Mouse (Mus musculus): ENCODE results near the gene Dohh. TPM values are rescaled to one million over a fixed set of nuclear protein-coding genes. Genes with fewer than 3 reads are reported as not detected.
A peak's percentile ranks its signal among the peaks of the same experiment; 100 is the strongest.

Gene Dohh
- polyA plus RNA-seq, 1 experiment from 2014 or later = 83.4 TPM

GRCm38 (mm10) chr10:81434361-81435263, 50.4 kb downstream of the Dohh start:
- Histone ChIP-seq H3K4me3 (ENCODE audit: low read length) (no peak overlapping the region), H3K4me2 (ENCODE audit: low read depth, low read length) (no peak overlapping the region), H3K9me3 (replicated peaks; ENCODE audit: control insufficient read depth, low read length) (no peaks in the 10 kb centered on the region), H3K36me3 (ENCODE audit: control insufficient read depth, insufficient read depth) (no peaks in the 10 kb centered on the region), H3K27me3 (ENCODE audit: control insufficient read depth, insufficient read depth, low read length) (no peaks in the 10 kb centered on the region), H3K4me1 (ENCODE audit: control insufficient read depth, insufficient read depth, low read length) (peaks cover 35% of the 10 kb centered on the region), H3K9ac (ENCODE audit: low read length) (peak overlapping the region; percentile 22; the same call in 1 of the 2 replicates), H3K27ac (ENCODE audit: low read length) (peak overlapping the region; percentile 69)
- ATAC-seq (replicated peaks; ENCODE audit: extremely low read depth, insufficient read depth, low FRiP score) = no peak
- WGBS = 51% methylated on average over 15 of the region's 15 CpGs

- no peak overlapping the region; the same call in 1 of the 2 replicates for H3K4me2 ChIP-seq (ENCODE audit: low read depth, low read length)
- peak overlapping the region; percentile 22; the same call in 1 of the 2 replicates for H3K9ac ChIP-seq (ENCODE audit: low read length)
- no peaks in the 10 kb centered on the region for H3K9me3 ChIP-seq (replicated peaks; ENCODE audit: control insufficient read depth, low read length)
- peak overlapping the region; percentile 69 for H3K27ac ChIP-seq (ENCODE audit: low read length)
- 53% methylated on average over 3 of the region's 3 CpGs for WGBS
- peaks cover 33% of the 10 kb centered on the region for H3K4me1 ChIP-seq (ENCODE audit: control insufficient read depth, insufficient read depth, low read length)
- no peak; the same call in 1 of the 2 replicates for ATAC-seq (replicated peaks; ENCODE audit: extremely low read depth, insufficient read depth, low FRiP score)
- no peak overlapping the region for H3K4me3 ChIP-seq (ENCODE audit: low read length)
- H3K36me3 ChIP-seq (ENCODE audit: control insufficient read depth, insufficient read depth) = no peaks in the 10 kb centered on the region
- H3K27me3 ChIP-seq (ENCODE audit: control insufficient read depth, insufficient read depth, low read length) = no peaks in the 10 kb centered on the region
Measured at GRCm38 (mm10) chr10:81435436-81435835, 51.2 kb downstream of the Dohh start.

Small RNA genes within 50 kb of the gene (microRNA-seq; reads per million reads assigned to microRNA genes)
- 1.4 reads per million for gene Mir1191b
- not detected for gene Mir6913

Other genes starting within 250 kb of the Dohh start
- gene Zbtb7a, start 249.2 kb upstream of the Dohh start, polyA plus RNA-seq (2015; fragmentation: Nextera tagmentation; extraction: Ambion mirVana) = 25.5 and 30.1 TPM in 2 replicates
- gene Pias4, start 216.5 kb upstream of the Dohh start, polyA plus RNA-seq (2015; fragmentation: Nextera tagmentation; extraction: Ambion mirVana) = 34.7 and 37.5 TPM in 2 replicates
- gene Eef2, start 207.8 kb upstream of the Dohh start, polyA plus RNA-seq (2015; fragmentation: Nextera tagmentation; extraction: Ambion mirVana) = 435 and 443 TPM in 2 replicates
- gene Dapk3, start 201.4 kb upstream of the Dohh start, polyA plus RNA-seq (2015; fragmentation: Nextera tagmentation; extraction: Ambion mirVana) = 33.9 and 40.2 TPM in 2 replicates
- gene 4930442H23Rik, start 200.6 kb upstream of the Dohh start, polyA plus RNA-seq (2015; fragmentation: Nextera tagmentation; extraction: Ambion mirVana) = 0.11 TPM in 2 replicates
- 11.9 and 14.6 TPM in 2 replicates for gene Nmrk2, start 182.4 kb upstream of the Dohh start, polyA plus RNA-seq (2015; fragmentation: Nextera tagmentation; extraction: Ambion mirVana)
- 0.31 and 0.33 TPM in 2 replicates for gene Atcay, start 153.6 kb upstream of the Dohh start, polyA plus RNA-seq (2015; fragmentation: Nextera tagmentation; extraction: Ambion mirVana)
- 5.0 and 6.2 TPM in 2 replicates for gene Zfr2, start 151.3 kb upstream of the Dohh start, polyA plus RNA-seq (2015; fragmentation: Nextera tagmentation; extraction: Ambion mirVana)
- 2.6 and 2.7 TPM in 2 replicates for gene Matk, start 131.5 kb upstream of the Dohh start, polyA plus RNA-seq (2015; fragmentation: Nextera tagmentation; extraction: Ambion mirVana)
- 230 TPM in 2 replicates for gene Mrpl54, start 117.5 kb upstream of the Dohh start, polyA plus RNA-seq (2015; fragmentation: Nextera tagmentation; extraction: Ambion mirVana)
- 62.7 and 63.0 TPM in 2 replicates for gene Apba3, start 117.5 kb upstream of the Dohh start, polyA plus RNA-seq (2015; fragmentation: Nextera tagmentation; extraction: Ambion mirVana)
- 4.7 and 5.3 TPM in 2 replicates for gene Tjp3, start 92.8 kb upstream of the Dohh start, polyA plus RNA-seq (2015; fragmentation: Nextera tagmentation; extraction: Ambion mirVana)
- gene Pip5k1c, start 91.5 kb upstream of the Dohh start, polyA plus RNA-seq (2015; fragmentation: Nextera tagmentation; extraction: Ambion mirVana) = 31.3 and 33.2 TPM in 2 replicates
- 28.1 and 29.6 TPM in 2 replicates for gene Cactin, start 63.3 kb upstream of the Dohh start, polyA plus RNA-seq (2015; fragmentation: Nextera tagmentation; extraction: Ambion mirVana)
- gene Tbxa2r, start 55.7 kb upstream of the Dohh start, polyA plus RNA-seq (2015; fragmentation: Nextera tagmentation; extraction: Ambion mirVana) = 15.2 and 16.3 TPM in 2 replicates
- gene Gipc3, start 41.2 kb upstream of the Dohh start, polyA plus RNA-seq (2015; fragmentation: Nextera tagmentation; extraction: Ambion mirVana) = 0.08 and 0.11 TPM in 2 replicates
- 86.5 and 86.8 TPM in 2 replicates for gene Hmg20b, start 33.9 kb upstream of the Dohh start, polyA plus RNA-seq (2015; fragmentation: Nextera tagmentation; extraction: Ambion mirVana)
- gene Mfsd12, start 26.9 kb upstream of the Dohh start, polyA plus RNA-seq (2015; fragmentation: Nextera tagmentation; extraction: Ambion mirVana) = 16.5 and 17.6 TPM in 2 replicates
- 1.8 and 1.9 TPM in 2 replicates for gene 4930404N11Rik, start 18.6 kb upstream of the Dohh start, polyA plus RNA-seq (2015; fragmentation: Nextera tagmentation; extraction: Ambion mirVana)
- gene Fzr1, start 5.9 kb upstream of the Dohh start, polyA plus RNA-seq (2015; fragmentation: Nextera tagmentation; extraction: Ambion mirVana) = 74.6 and 82.8 TPM in 2 replicates
- 2.1 and 2.6 TPM in 2 replicates for gene Gm48551, start within 50 bp of the Dohh start, polyA plus RNA-seq (2015; fragmentation: Nextera tagmentation; extraction: Ambion mirVana)
- gene Gm48552, start 4.6 kb downstream of the Dohh start, polyA plus RNA-seq (2015; fragmentation: Nextera tagmentation; extraction: Ambion mirVana) = 0.55 and 0.83 TPM in 2 replicates
- gene Smim24, start 8.6 kb downstream of the Dohh start, polyA plus RNA-seq (2015; fragmentation: Nextera tagmentation; extraction: Ambion mirVana) = 5.0 and 9.2 TPM in 2 replicates
- 54.7 and 61.1 TPM in 2 replicates for gene Nfic, start 71.2 kb downstream of the Dohh start, polyA plus RNA-seq (2015; fragmentation: Nextera tagmentation; extraction: Ambion mirVana)
- 0.24 TPM in 2 replicates for gene Celf5, start 98.3 kb downstream of the Dohh start, polyA plus RNA-seq (2015; fragmentation: Nextera tagmentation; extraction: Ambion mirVana)
- 55.7 and 59.8 TPM in 2 replicates for gene Ncln, start 112.0 kb downstream of the Dohh start, polyA plus RNA-seq (2015; fragmentation: Nextera tagmentation; extraction: Ambion mirVana)
- gene S1pr4, start 115.7 kb downstream of the Dohh start, polyA plus RNA-seq (2015; fragmentation: Nextera tagmentation; extraction: Ambion mirVana) = 1.5 and 2.1 TPM in 2 replicates
- gene Gna15, start 139.8 kb downstream of the Dohh start, polyA plus RNA-seq (2015; fragmentation: Nextera tagmentation; extraction: Ambion mirVana) = 1.1 and 1.3 TPM in 2 replicates
- gene Gna11, start 160.8 kb downstream of the Dohh start, polyA plus RNA-seq (2015; fragmentation: Nextera tagmentation; extraction: Ambion mirVana) = 57.4 and 59.7 TPM in 2 replicates
- 529 and 769 TPM in 2 replicates for gene Aes, start 175.1 kb downstream of the Dohh start, polyA plus RNA-seq (2015; fragmentation: Nextera tagmentation; extraction: Ambion mirVana)
- gene Tle2, start 190.1 kb downstream of the Dohh start, polyA plus RNA-seq (2015; fragmentation: Nextera tagmentation; extraction: Ambion mirVana) = 19.5 and 24.5 TPM in 2 replicates
- 29.6 and 31.0 TPM in 2 replicates for gene Tle6, start 216.6 kb downstream of the Dohh start, polyA plus RNA-seq (2015; fragmentation: Nextera tagmentation; extraction: Ambion mirVana)
- gene BC025920, start 221.8 kb downstream of the Dohh start, polyA plus RNA-seq (2015; fragmentation: Nextera tagmentation; extraction: Ambion mirVana) = 1.2 TPM in 2 replicates
- 22.9 and 26.0 TPM in 2 replicates for gene Sirt6, start 243.4 kb downstream of the Dohh start, polyA plus RNA-seq (2015; fragmentation: Nextera tagmentation; extraction: Ambion mirVana)
- gene Ankrd24, start 244.1 kb downstream of the Dohh start, polyA plus RNA-seq (2015; fragmentation: Nextera tagmentation; extraction: Ambion mirVana) = 14.6 and 14.8 TPM in 2 replicates